Mouse (Mus musculus): ENCODE measurements around the gene Ccnb1.

GRCm38 (mm10) chr13:100750799-100751198 lies 35.6 kb downstream of the Ccnb1 start:
- TF ChIP-seq CTCF (IDR thresholded peaks at IDR 0.05) (no peak), EP300 (IDR thresholded peaks at IDR 0.05) (no peak)

Measured in lung, postnatal 0 days (tissue).